Mouse (Mus musculus) bone marrow macrophage, adult 2 months (primary cell): ENCODE data around the gene Polr2a.

ENCODE experiments used
- CTCF ChIP-seq: IDR thresholded peaks from 2 replicates; pipeline ENCODE4 v1.5.1; 2012; ENCODE audit warnings: low read depth, mild to moderate bottlenecking, low read length, moderate library complexity
- POLR2A ChIP-seq: IDR thresholded peaks from 2 replicates; pipeline ENCODE4 v1.6.1; 2012; ENCODE audit warnings: mild to moderate bottlenecking, low read depth, low read length, borderline replicate concordance

DNA sequence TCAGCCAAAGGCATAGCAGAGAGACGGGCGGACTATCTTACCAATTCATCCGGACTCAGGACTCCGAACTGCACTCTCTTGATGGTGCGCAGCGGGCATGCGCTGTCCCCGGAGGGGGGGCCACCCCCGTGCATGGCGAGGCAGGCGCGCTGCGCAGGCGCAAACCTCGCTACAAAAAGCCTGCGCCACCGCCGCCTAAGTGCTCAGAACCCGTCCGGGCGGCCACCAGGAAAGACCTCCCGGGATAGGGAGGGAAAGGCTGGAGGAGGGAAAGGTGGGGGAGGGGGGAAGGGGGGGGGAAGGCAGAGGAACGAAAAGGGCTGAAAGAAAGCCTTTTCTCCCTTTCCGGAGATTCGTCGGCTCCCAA is 364 bp downstream of the Polr2a start:
- TF ChIP-seq CTCF (no peak), POLR2A (no peak)
